Mouse (Mus musculus): Measurements from ENCODE around the gene Ugt2b37.
"Not testable (repeated sequence)": the region's sequence is repeated elsewhere in the genome, so short reads cannot be mapped to it uniquely, and the experiment has no call there.

The Ugt2b37 gene

DNA sequence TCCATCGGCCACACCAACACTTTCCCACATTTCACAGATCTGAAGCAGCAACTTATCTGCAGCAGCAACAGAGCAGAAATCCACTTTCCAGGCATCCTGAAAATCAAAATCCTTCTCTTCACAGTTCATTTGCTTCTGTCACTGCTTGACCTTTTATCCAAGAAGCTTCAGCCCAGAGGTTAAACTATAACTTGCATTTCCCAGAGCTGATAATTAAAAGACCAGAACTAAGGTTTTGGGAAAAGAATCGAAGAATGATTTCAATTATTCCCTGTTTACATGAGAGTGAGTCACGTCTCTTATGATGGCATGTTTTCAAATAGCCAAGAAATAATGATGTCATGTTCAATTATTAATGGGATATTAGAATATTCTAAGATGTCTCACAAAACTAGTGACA is at the start of gene Ugt2b37:
TSS of gene Ugt2b37 (minus strand) at position 129 of the 400 bp plus-strand sequence.
- DNase-seq: not testable (repeated sequence)

DNA sequence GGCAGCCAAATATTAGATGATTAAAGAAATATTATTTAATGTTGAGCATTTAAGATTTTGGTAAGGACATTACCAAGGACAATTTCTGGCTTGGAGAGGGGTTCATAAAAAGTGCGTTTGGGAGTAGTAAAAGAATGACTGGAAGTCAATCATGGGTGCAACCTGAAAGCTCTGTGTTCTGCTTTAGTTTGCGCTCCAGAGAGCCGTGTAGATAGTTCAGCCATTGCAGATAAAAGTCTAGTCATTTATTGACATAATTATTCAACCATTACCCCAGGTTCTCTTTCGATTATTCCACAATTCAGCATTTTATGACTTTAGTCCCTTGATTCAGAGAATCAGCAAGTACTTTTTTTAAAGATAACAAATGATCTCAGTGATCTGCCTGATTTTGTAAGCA is 31.6 kb upstream of the Ugt2b37 start:
- not testable (repeated sequence) for DNase-seq

DNA sequence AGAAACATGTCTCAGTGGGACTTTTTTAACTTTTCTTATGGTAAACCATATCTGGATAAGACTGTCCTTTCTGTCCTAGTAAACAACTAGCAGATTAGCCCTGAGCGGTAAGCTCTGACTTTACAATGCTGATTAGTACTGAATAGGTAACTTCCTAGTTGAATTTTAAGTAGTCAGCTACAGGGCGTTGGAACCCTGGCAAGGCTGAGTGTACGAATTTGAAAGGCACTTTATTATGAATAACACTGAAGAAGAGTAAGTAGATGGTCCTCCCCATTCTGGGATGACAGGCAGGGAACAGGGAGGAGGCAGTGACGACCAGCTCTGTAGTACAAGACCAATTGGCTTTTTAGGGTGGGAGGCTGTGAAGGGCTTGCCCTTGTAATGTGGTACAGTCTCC is 21.4 kb upstream of the Ugt2b37 start:
- peak; percentile 77 for DNase-seq

DNA sequence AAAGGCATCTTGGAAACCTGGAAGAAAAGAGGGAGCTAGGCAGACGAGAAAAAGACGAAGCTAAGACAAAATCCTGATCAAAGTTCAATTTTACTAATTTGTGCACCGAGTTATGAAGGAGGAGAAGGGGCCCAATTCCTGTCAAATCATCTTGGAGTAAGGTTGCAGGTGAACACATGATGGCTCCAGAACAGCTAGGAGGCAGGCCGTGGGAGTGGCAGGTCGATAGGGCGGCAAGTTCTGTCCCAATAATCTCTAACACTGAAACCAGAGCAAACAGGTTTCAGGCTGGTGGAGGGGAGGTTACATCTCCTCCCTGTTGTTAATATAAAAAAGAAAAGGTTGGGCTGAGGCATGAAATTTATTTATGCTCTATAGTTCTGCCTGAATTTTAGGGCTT is 21.0 kb upstream of the Ugt2b37 start:
- no peak for DNase-seq

DNA sequence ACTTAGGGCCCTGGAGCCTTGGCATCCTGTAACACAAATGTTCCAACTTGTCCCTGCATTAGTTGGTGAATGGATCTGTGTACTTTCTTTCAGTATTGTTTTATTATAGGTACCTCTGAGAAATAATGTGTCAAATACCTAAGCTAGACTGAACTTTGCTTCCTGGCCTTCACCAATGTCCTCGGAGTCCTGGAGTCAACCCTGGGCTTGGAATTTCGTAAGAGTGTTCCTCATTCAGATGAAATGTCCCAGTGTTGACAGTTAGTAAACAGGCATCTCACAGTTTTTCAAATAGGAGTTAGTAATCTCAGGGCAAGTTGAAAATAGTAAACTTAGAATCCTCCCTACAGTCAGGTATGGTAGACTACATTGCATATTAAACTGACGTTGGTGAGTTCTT is 1.2 kb upstream of the Ugt2b37 start:
- no peak for DNase-seq

DNA sequence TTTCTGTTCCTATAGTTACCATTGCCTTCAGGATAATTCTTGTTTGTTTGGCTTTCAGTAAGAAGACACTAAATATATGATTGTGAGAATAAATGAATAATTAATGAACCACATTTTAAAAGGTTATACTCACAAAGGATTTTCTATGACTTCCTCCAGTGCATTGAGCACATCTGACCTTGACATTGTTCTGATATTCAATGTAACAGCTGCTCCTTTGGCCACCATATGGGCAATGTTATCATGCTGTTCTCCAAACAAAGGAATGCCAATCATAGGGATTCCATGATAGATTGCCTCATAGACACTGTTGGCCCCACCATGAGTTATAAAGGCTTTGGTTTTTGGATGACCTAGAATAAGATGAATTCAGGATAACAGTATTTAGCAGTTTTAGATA is 12.5 kb downstream of the Ugt2b37 start:
- peak; percentile 44 for DNase-seq

DNA sequence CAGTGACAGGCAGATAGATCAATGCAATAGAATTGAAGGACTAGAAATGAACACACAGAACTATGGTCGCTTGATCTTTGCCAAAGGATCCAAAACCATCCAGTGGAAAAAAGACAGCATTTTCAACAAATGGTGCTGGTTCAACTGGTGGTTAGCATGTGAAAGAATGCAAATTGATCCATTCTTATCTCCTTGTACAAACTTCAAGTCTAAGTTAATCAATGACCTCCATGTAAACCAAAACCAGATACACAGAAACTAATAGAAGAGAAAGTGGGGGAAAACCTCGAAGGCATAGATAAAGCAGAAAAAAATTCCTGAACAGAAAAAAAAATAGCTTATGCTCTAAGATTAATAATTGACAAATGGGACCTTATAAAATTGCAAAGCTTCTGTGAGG is 58.2 kb downstream of the Ugt2b37 start:
- DNase-seq: not testable (repeated sequence)

Measured in heart, adult 11 months (tissue).